Mouse (Mus musculus) cortical plate, adult 2 months (tissue): ENCODE measurements at regions not wholly inside any gene's neighbourhood (a gene's known extent, or its start where the extent isn't known, plus 50 kb on each side); places are given as distances from the start of the nearest gene placed in this dataset.

Experiments
- CTCF ChIP-seq: fragments of 200-500 bp; IDR thresholded peaks from 2 replicates; pipeline ENCODE4 v1.5.1; 2011; ENCODE audit warnings: mild to moderate bottlenecking, control low read depth, low read length; ENCODE audit not compliant: insufficient read depth; ENCODE audit errors: extremely low read depth
- POLR2A ChIP-seq: fragments of 200-500 bp; IDR thresholded peaks from 2 replicates; pipeline ENCODE4 v1.6.1; 2011; ENCODE audit warnings: mild to moderate bottlenecking, low read length, control low read depth; ENCODE audit not compliant: insufficient read depth; ENCODE audit errors: extremely low read depth

- TF ChIP-seq POLR2A (no peak), CTCF (no peak)
These were observed 67.1 kb upstream of the Picalm start for GRCm38 (mm10) chr7:90062874-90063273.
